ENCODE assay signal across 14 mouse cellular contexts in genomic region chr5:66525002-66525401, GRCm38 (mm10).
DNase-seq lines count a peak whose midpoint lies in the region; ATAC-seq and TF ChIP-seq lines count a peak whose summit lies in the region.
"Had no signal": no experiment of that assay in that cellular context is flagged by ENCODE, and none has a peak within 500 bp of the region (broad histone marks: within the 10 kb centered on the region; RNA-seq: fewer than 3 reads in every experiment).

No protein-coding gene starts in this region.

- WGBS in kidney, adult 2 months: 74% methylated on average over 4 of the region's 4 CpGs
- 63% methylated on average over 4 of the region's 4 CpGs for WGBS in embryonic facial prominence, embryonic 10.5 days
- 61% methylated on average over 4 of the region's 4 CpGs for WGBS in limb, embryonic 14.5 days
- WGBS in thymus, adult 2 months: 52% methylated on average over 4 of the region's 4 CpGs

- no peak for ATAC-seq in limb, embryonic 14.5 days (ENCODE audit: low FRiP score, low read depth)
- ATAC-seq: activated CD4-positive, CD25-positive, alpha-beta regulatory T cell, adult 4 months had no signal

- H3K4me3 ChIP-seq in gastrocnemius, adult 2 months: no peak overlapping the region
- no peak overlapping the region for H3K4me3 ChIP-seq in kidney, adult 2 months (ENCODE audit: insufficient read depth, low read depth, low read length)
- no peak overlapping the region for H3K4me3 ChIP-seq in embryonic facial prominence, embryonic 10.5 days
- H3K4me3 ChIP-seq in limb, embryonic 14.5 days (replicated peaks; ENCODE audit: low read length): no peak overlapping the region
- no peak overlapping the region for H3K4me3 ChIP-seq in thymus, adult 2 months (ENCODE audit: control insufficient read depth, insufficient read depth, low read length)
- H3K4me3 ChIP-seq: layer of hippocampus, adult 2 months had no signal

- H3K36me3 ChIP-seq in kidney, adult 2 months (ENCODE audit: control insufficient read depth, insufficient read depth, low read length): no peaks in the 10 kb centered on the region
- no peaks in the 10 kb centered on the region for H3K36me3 ChIP-seq in embryonic facial prominence, embryonic 10.5 days (replicated peaks)
- H3K36me3 ChIP-seq in limb, embryonic 14.5 days (ENCODE audit: control insufficient read depth, insufficient read depth, low read length): no peaks in the 10 kb centered on the region
- no peaks in the 10 kb centered on the region for H3K36me3 ChIP-seq in thymus, adult 2 months (ENCODE audit: control insufficient read depth, insufficient read depth, low read length)

- no peak overlapping the region for H3K4me2 ChIP-seq in limb, embryonic 14.5 days (replicated peaks; ENCODE audit: low read depth, low read length, severe bottlenecking)

- peak overlapping the region; percentile 10; the same call in 1 of the 2 replicates for H3K27ac ChIP-seq in gastrocnemius, adult 2 months
- 0 out of 2 replicates have a peak overlapping the region, but pooled peaks have one; percentile 55 for H3K27ac ChIP-seq in kidney, adult 2 months (ENCODE audit: insufficient read depth, low read depth, low read length)
- H3K27ac ChIP-seq in embryonic facial prominence, embryonic 10.5 days (replicated peaks): peak overlapping the region; percentile 60; the same call in 1 of the 2 replicates
- H3K27ac ChIP-seq in limb, embryonic 14.5 days (replicated peaks; ENCODE audit: low read depth, low read length): 0 out of 2 replicates have a peak overlapping the region, but pooled peaks have one; percentile 3
- H3K27ac ChIP-seq in thymus, adult 2 months (ENCODE audit: control insufficient read depth, insufficient read depth, low read length): no peak overlapping the region
- H3K27ac ChIP-seq: liver, embryonic 14.5 days had no signal

- peaks cover 4% of the 10 kb centered on the region for H3K4me1 ChIP-seq in kidney, adult 2 months (ENCODE audit: control insufficient read depth, insufficient read depth, low read length)
- H3K4me1 ChIP-seq in embryonic facial prominence, embryonic 10.5 days: peaks cover 48% of the 10 kb centered on the region
- H3K4me1 ChIP-seq in limb, embryonic 14.5 days (ENCODE audit: control insufficient read depth, insufficient read depth, low read length): peaks cover 45% of the 10 kb centered on the region
- no peaks in the 10 kb centered on the region for H3K4me1 ChIP-seq in thymus, adult 2 months (replicated peaks; ENCODE audit: control insufficient read depth, insufficient read depth, low read length)

- no peaks in the 10 kb centered on the region for H3K9me3 ChIP-seq in embryonic facial prominence, embryonic 10.5 days
- H3K9me3 ChIP-seq in limb, embryonic 14.5 days (ENCODE audit: control insufficient read depth, low read length): no peaks in the 10 kb centered on the region

- no peak overlapping the region for H3K9ac ChIP-seq in limb, embryonic 14.5 days (ENCODE audit: low read depth, low read length, severe bottlenecking)
- H3K9ac ChIP-seq: liver, embryonic 14.5 days had no signal

- no peak for TF ChIP-seq POLR2A in kidney, adult 2 months (IDR thresholded peaks at IDR 0.05; ENCODE audit: low read depth, low read length)
- TF ChIP-seq POLR2A in limb, embryonic 14.5 days (IDR thresholded peaks at IDR 0.05; ENCODE audit: borderline replicate concordance, extremely low read depth, insufficient read depth, insufficient read length): no peak
- TF ChIP-seq POLR2A in thymus, adult 2 months (IDR thresholded peaks at IDR 0.05; ENCODE audit: control insufficient read depth, extremely low read depth, insufficient read depth, low read length, poor library complexity): no peak

- no peak for TF ChIP-seq CTCF in gastrocnemius, adult 2 months (IDR thresholded peaks at IDR 0.05)
- no peak for TF ChIP-seq CTCF in kidney, adult 2 months (conservative IDR thresholded peaks at IDR 0.05; ENCODE audit: insufficient read depth, insufficient read length, low read depth, low read length)
- no peak for TF ChIP-seq CTCF in thymus, adult 2 months (IDR thresholded peaks at IDR 0.05; ENCODE audit: borderline replicate concordance, control insufficient read depth, extremely low read depth, insufficient read depth, low read length, poor library complexity)

- intact Hi-C loops in gastrocnemius, adult 2 months (cut with DNase I): no loop called here

- DNase-seq in gastrocnemius, adult 2 months: no peak
- no peak for DNase-seq in gastrocnemius, postnatal 25 days
- DNase-seq in kidney, adult 2 months: no peak
- DNase-seq in kidney, adult 8-10 months: no peak
- DNase-seq in embryonic facial prominence, embryonic 10.5 days (ENCODE audit: low spot score): no peak
- no peak for DNase-seq in limb, embryonic 14.5 days (ENCODE audit: low spot score)
- no peak for DNase-seq in thymus, adult 2 months
- DNase-seq in thymus, postnatal 14 days: no peak
- DNase-seq: cerebellum, adult 9-10 months; lung, postnatal 36 days; spleen, adult 18-20 months had no signal

- H3K27me3 ChIP-seq in kidney, adult 2 months (replicated peaks; ENCODE audit: control insufficient read depth, insufficient read depth, low read length): no peaks in the 10 kb centered on the region
- H3K27me3 ChIP-seq in embryonic facial prominence, embryonic 10.5 days (replicated peaks; ENCODE audit: low read depth, poor library complexity, severe bottlenecking): no peaks in the 10 kb centered on the region
- no peaks in the 10 kb centered on the region for H3K27me3 ChIP-seq in limb, embryonic 14.5 days (ENCODE audit: control insufficient read depth, insufficient read depth, low read length)
- no peaks in the 10 kb centered on the region for H3K27me3 ChIP-seq in thymus, adult 2 months (ENCODE audit: control insufficient read depth, insufficient read depth, low read length)
